Mouse (Mus musculus): ENCODE results near the gene Fh1. TPM values are rescaled to one million over a fixed set of nuclear protein-coding genes. Genes with fewer than 3 reads are reported as not detected.

Fh1 gene
- polyA plus RNA-seq, 1 experiment from 2014 or later: 142 TPM

DNA sequence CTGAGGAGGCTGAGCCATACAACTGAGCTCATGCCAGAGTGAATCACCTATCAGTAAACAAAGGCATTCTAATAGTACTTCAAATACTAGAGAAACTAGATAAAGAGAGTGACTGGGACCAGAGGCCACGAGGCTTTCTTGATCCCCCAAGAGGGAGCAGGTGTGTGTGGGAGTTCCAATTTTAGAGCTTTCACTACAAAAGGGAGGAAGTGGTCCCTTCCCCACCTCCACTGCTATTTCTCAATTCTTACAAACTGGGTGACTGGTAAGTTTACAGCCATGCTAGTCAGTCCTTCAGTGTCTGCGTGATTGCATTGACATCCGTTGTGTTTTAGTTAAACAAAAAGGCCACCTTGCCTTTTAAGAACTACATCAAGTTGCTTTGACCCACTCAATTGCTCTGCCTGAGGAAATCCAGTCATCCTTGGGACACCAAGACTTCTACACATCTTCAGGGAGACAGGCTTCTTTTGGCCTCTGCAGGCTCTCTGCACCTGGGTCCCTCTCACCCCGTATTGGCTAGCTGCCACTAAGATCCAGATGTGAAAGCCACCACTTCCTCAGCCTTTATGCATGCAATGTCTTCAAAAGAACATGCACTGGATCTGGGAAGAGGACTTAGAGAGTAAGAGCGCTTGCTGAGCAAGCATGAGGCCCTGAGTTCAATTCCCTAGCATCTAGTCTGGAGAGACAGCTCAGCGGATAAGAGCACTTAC, 15.2 kb upstream of the Fh1 start:
- no peak for ATAC-seq (ENCODE audit: insufficient read depth, low FRiP score, low read depth)
- Histone ChIP-seq H3K9me3 (no peaks in the 10 kb centered on the region), H3K27me3 (replicated peaks) (no peaks in the 10 kb centered on the region), H3K27ac (no peak overlapping the region), H3K4me2 (no peak overlapping the region), H3K4me3 (replicated peaks) (no peak overlapping the region), H3K36me3 (no peaks in the 10 kb centered on the region), H3K9ac (no peak overlapping the region), H3K4me1 (no peaks in the 10 kb centered on the region)
- WGBS: 63% methylated on average over 6 of the region's 6 CpGs

DNA sequence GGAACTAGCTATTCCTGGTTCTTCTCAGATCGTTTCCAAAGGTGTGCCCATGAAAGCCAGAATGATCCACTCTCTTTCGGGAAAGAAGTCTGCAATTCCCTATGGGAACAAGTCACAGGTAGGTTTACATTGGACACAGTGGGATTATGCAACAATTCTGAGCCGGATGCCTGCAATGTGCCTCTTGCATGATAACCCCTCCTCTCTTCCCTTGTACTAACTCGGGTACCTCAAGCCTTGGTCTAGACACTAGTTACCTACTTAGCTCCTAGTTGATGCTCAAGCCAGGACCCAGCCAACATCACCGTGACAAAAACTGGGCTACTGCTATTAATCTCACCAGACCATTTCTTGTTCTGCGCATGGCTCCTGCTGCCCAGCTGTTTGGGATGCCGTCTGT, 13.6 kb upstream of the Fh1 start:
- no peak for ATAC-seq (ENCODE audit: insufficient read depth, low FRiP score, low read depth)

DNA sequence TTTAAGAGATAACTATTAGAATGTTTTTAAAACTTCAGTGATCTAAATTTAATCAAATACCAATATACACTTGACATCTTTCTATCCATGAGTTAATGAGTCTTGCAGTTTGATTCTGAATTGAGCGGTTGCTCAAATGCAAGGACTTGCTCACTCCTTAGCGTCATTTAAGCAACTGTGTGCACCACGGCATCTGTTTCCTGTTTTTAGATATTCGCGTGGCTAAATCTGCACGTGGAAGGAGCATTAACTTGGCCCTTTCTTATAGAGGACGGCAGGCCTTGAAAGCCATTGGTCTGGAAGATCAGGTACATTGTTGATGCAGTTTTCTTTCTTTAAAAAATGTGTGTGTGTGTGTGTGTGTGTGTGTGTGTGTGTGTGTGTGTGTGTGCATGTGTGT, 12.2 kb upstream of the Fh1 start:
- ATAC-seq (ENCODE audit: insufficient read depth, low FRiP score, low read depth): no peak
- H3K27me3 ChIP-seq (replicated peaks): no peaks in the 10 kb centered on the region

More for the DNA sequence above, 13.6 kb upstream of the Fh1 start:
- Histone ChIP-seq H3K9me3 (no peaks in the 10 kb centered on the region), H3K27ac (no peak overlapping the region), H3K27me3 (replicated peaks) (no peaks in the 10 kb centered on the region), H3K4me1 (no peaks in the 10 kb centered on the region), H3K9ac (no peak overlapping the region), H3K4me2 (no peak overlapping the region), H3K4me3 (replicated peaks) (no peak overlapping the region), H3K36me3 (no peaks in the 10 kb centered on the region)
- 79% methylated on average over 7 of the region's 7 CpGs for WGBS

DNA sequence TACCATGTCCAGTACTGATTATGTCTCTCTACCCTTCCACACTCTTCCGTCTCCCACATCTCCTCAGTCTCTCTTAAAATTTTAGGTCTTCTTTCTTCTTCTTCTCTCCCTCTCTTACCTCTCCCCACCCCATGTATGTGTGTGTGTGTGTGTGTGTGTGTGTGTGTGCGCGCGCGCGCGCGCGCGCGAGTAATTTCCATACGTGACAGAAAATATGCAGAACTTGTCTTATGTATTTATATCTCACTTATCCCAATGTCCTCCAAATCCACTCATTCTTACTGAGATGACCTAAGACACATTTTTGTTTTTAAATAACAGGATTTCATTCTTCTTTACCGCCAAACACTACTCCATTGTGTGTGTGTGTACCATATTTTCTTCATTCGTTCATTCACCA, 7.0 kb upstream of the Fh1 start:
- H3K27ac ChIP-seq: no peak overlapping the region
- H3K27me3 ChIP-seq (replicated peaks): no peaks in the 10 kb centered on the region
- no peaks in the 10 kb centered on the region for H3K4me1 ChIP-seq
- H3K4me2 ChIP-seq: no peak overlapping the region
- no peak for ATAC-seq (ENCODE audit: insufficient read depth, low FRiP score, low read depth)
- WGBS: 97% methylated on average over 14 of the region's 14 CpGs
- H3K9ac ChIP-seq: no peak overlapping the region
- no peaks in the 10 kb centered on the region for H3K9me3 ChIP-seq
- no peaks in the 10 kb centered on the region for H3K36me3 ChIP-seq
- H3K4me3 ChIP-seq (replicated peaks): no peak overlapping the region

More for the DNA sequence above, 12.2 kb upstream of the Fh1 start:
- 68% methylated on average over 7 of the region's 7 CpGs for WGBS
- Histone ChIP-seq H3K9ac (no peak overlapping the region), H3K4me1 (no peaks in the 10 kb centered on the region), H3K9me3 (no peaks in the 10 kb centered on the region), H3K36me3 (no peaks in the 10 kb centered on the region), H3K27ac (no peak overlapping the region), H3K4me2 (no peak overlapping the region), H3K4me3 (replicated peaks) (no peak overlapping the region)

DNA sequence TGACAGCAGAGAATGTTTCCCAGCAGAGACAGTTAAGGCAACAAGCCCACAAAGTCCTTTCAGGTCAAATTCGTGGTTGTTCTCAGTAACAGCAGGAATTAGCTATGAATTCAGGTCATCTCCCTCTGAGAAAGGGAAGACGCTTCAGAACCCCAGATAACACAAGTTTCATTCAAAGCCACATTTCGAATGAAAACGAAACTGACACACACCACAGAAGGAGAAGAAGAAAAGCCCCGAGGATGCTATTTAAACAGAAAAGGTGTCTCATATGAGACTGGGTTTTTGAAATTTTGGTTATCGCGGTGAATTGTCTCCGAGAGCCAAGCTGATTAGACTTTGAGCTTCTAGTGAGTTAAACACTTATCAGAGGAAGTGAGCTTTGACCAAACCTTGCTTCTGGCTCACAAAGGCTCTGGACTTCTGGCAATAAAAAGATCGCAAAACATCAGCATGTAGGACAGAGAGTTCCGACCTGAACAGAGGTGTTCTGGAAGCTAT, 6.3 kb upstream of the Fh1 start:
- Histone ChIP-seq H3K9ac (no peak overlapping the region), H3K27ac (no peak overlapping the region), H3K4me1 (no peaks in the 10 kb centered on the region), H3K4me3 (replicated peaks) (no peak overlapping the region), H3K27me3 (replicated peaks) (no peaks in the 10 kb centered on the region), H3K36me3 (no peaks in the 10 kb centered on the region), H3K4me2 (no peak overlapping the region), H3K9me3 (no peaks in the 10 kb centered on the region)
- ATAC-seq (ENCODE audit: insufficient read depth, low FRiP score, low read depth): no peak
- 71% methylated on average over 10 of the region's 10 CpGs for WGBS

DNA sequence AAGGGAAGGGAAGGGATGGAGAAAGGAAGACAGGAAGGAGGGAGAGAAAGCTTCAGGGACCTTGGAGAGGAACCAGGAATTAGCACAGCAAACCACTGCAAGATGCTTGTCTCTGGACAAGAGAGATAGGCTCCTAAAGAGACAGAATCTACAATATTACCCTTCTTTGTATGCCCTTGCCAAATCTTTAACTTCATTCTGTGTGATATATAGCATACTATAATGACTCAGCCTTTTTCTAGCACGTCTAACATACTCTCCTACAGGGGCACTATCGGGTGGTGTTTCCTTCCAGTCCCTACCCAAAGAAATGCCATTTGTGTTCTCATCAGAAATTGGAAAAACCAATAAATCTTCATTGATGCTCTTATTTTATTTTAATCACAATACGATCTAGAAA, 5.6 kb upstream of the Fh1 start:
- no peaks in the 10 kb centered on the region for H3K9me3 ChIP-seq
- no peak for ATAC-seq (ENCODE audit: insufficient read depth, low FRiP score, low read depth)
- H3K27me3 ChIP-seq (replicated peaks): no peaks in the 10 kb centered on the region

DNA sequence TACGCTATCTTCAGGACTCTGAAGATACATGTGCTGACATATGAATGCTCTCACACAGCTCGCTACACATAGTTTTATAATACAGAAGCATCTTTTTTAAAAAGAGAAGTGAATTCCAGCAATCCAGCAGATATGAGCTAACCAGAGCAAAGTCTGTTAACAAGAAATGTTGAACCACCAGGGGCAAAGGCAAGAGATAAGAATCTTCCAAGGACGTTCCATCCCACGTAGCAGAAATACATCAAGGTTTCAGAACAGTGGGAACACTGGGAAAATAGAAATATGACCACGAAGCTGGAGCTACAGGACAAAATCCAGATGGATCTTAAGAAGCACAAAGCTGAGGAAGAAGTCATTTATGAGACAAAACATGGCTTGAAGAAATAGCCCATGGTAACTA, 4.9 kb upstream of the Fh1 start:
- 79% methylated on average over 5 of the region's 5 CpGs for WGBS

More for the DNA sequence above, 5.6 kb upstream of the Fh1 start:
- no peak overlapping the region for H3K9ac ChIP-seq
- H3K27ac ChIP-seq: no peak overlapping the region
- H3K4me3 ChIP-seq (replicated peaks): no peak overlapping the region
- 80% methylated on average over 3 of the region's 3 CpGs for WGBS
- H3K4me1 ChIP-seq: no peaks in the 10 kb centered on the region
- H3K4me2 ChIP-seq: no peak overlapping the region
- no peaks in the 10 kb centered on the region for H3K36me3 ChIP-seq

DNA sequence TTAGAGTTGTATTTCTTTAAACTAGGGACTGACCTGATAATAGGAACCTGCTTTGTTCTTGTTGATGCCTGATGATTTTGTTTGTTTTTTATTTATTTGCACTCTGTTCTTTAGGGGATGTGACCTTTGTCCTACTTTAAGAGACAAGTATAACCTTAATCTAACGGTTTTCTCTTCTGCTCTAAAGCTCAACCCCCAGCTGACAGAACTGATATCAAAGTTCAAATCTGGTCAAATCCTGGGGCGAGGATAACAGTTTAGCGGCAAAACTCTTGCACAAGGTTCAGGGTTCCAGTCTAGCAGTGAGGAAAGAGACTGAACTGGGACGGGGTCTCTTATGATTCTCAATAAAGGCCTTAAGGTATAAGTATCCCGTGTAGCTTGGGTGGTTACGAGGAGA, 3.8 kb upstream of the Fh1 start:
- H3K4me3 ChIP-seq (replicated peaks): no peak overlapping the region
- WGBS: 77% methylated on average over 6 of the region's 6 CpGs
- H3K4me1 ChIP-seq: peaks cover 5% of the 10 kb centered on the region
- no peaks in the 10 kb centered on the region for H3K9me3 ChIP-seq
- H3K36me3 ChIP-seq: no peaks in the 10 kb centered on the region
- H3K27ac ChIP-seq: no peak overlapping the region
- no peak for ATAC-seq (ENCODE audit: insufficient read depth, low FRiP score, low read depth)
- no peak overlapping the region for H3K9ac ChIP-seq
- no peaks in the 10 kb centered on the region for H3K27me3 ChIP-seq (replicated peaks)
- H3K4me2 ChIP-seq: no peak overlapping the region

More for the DNA sequence above, 4.9 kb upstream of the Fh1 start:
- H3K36me3 ChIP-seq: no peaks in the 10 kb centered on the region
- no peak overlapping the region for H3K27ac ChIP-seq
- no peak overlapping the region for H3K4me3 ChIP-seq (replicated peaks)
- H3K27me3 ChIP-seq (replicated peaks): no peaks in the 10 kb centered on the region
- ATAC-seq (ENCODE audit: insufficient read depth, low FRiP score, low read depth): no peak
- H3K9ac ChIP-seq: no peak overlapping the region
- H3K4me2 ChIP-seq: no peak overlapping the region
- no peaks in the 10 kb centered on the region for H3K9me3 ChIP-seq
- H3K4me1 ChIP-seq: no peaks in the 10 kb centered on the region

DNA sequence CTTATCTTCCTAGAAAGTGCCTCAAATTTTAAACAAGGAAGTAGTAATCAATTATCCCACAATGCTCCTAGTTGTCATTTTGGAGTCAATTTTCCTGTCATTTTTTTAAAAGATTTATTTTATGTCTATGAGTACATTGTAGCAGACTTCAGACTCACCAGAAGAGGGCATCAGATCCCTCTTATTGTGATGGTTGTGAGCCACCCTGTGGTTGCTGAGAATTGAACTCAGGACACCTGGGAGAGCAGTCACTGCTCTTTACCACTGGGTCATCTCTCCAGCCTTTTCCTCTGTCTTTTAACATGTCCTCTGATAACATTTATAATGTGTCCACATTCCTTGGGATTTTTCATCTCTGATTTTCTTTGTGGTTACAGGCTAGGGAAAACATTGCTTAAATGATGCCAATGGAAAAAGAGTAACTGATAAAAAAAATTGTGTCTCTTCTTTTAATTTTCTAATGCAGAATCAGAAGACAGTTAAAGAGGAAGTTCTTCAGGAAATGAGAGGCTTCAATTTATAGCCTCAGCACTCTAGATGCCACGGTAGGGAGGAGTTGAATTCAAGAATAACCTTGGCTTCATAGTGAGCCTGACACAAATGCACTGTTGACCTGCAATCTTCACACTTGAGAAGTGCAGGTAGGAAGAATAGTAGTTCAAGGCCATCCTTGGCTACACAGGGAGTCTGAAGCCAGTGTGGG, 706 bp upstream of the Fh1 start:
- peak overlapping the region; percentile 77 for H3K4me3 ChIP-seq (replicated peaks)
- peak overlapping the region; percentile 81 for H3K27ac ChIP-seq
- no peaks in the 10 kb centered on the region for H3K36me3 ChIP-seq
- WGBS: 63% methylated on average over 1 of the region's 1 CpGs
- no peaks in the 10 kb centered on the region for H3K27me3 ChIP-seq (replicated peaks)
- peaks cover 10% of the 10 kb centered on the region for H3K4me1 ChIP-seq
- H3K9ac ChIP-seq: no peak overlapping the region
- peak overlapping the region; percentile 73 for H3K4me2 ChIP-seq
- ATAC-seq (ENCODE audit: insufficient read depth, low FRiP score, low read depth): no peak
- H3K9me3 ChIP-seq: no peaks in the 10 kb centered on the region

DNA sequence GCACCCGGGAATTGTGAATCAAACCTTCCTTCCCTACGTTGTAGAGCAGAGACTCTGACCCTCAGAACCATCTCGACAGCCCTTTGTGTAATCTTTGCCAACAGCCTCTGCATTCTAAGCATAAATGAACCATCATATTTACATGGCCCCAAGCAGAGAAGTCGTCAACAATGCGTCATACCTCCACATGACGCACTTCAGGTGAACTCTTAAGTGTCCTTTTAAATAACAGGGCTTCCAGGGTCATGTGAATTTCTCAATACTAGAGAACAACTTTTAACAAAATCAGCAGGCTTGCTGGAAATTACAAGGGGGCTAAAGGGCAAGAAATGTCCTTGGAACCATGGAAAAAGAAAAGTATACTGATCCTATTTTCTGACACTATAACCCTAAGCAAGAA, 1.8 kb downstream of the Fh1 start:
- no peak overlapping the region; the same call in 1 of the 2 replicates for H3K4me2 ChIP-seq
- peaks cover 10% of the 10 kb centered on the region for H3K4me1 ChIP-seq
- H3K27me3 ChIP-seq (replicated peaks): no peaks in the 10 kb centered on the region
- H3K9me3 ChIP-seq: no peaks in the 10 kb centered on the region
- H3K27ac ChIP-seq: no peak overlapping the region
- WGBS: 75% methylated on average over 6 of the region's 6 CpGs
- no peak overlapping the region for H3K4me3 ChIP-seq (replicated peaks)
- H3K36me3 ChIP-seq: no peaks in the 10 kb centered on the region
- no peak overlapping the region for H3K9ac ChIP-seq
- ATAC-seq (ENCODE audit: insufficient read depth, low FRiP score, low read depth): no peak

DNA sequence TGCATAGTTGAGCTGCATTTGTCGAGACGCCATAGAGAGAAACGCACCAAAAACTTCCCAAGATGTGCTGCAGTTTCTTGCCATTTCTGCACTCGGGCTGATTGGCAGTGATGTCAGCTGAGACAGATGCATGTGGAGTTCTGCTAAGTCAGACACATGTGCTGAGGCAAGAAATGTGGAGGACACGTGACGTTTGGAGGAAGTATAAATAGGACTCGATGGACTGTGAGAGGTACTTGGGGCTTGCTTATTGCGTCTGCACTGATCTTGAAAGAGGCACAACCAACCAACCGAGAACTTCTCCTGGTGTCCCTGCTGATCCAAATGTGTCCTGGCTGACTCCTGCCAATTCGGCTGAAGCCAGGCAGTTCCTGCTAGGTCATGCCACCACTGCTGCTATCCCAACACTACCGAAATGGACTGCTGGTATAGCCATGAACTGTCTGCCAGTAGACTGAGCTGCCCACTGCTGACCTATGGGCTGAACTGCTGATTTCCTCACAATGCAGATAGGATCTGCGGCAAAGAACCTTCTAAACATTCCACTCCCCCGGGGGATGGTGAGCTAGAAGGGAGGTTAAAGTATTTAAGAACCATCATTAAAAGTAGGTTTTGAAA, 5.5 kb downstream of the Fh1 start, which contains the start of gene Kmo:
Gene Kmo, plus strand, starts transcription at position 568 of the 618 bp plus-strand sequence.
- ATAC-seq (ENCODE audit: insufficient read depth, low FRiP score, low read depth): no peak
- peaks cover 10% of the 10 kb centered on the region for H3K4me1 ChIP-seq
- H3K9ac ChIP-seq: no peak within 1 kb of the TSS
- no peaks in the 10 kb centered on the region for H3K9me3 ChIP-seq
- no peaks in the 10 kb centered on the region for H3K27me3 ChIP-seq (replicated peaks)
- no peak within 1 kb of the TSS for H3K27ac ChIP-seq
- peaks cover 28% of the 10 kb centered on the region for H3K36me3 ChIP-seq
- no peak within 1 kb of the TSS for H3K4me3 ChIP-seq (replicated peaks)
- WGBS: 90% methylated on average over 13 of the region's 13 CpGs
- no peak within 1 kb of the TSS for H3K4me2 ChIP-seq

DNA sequence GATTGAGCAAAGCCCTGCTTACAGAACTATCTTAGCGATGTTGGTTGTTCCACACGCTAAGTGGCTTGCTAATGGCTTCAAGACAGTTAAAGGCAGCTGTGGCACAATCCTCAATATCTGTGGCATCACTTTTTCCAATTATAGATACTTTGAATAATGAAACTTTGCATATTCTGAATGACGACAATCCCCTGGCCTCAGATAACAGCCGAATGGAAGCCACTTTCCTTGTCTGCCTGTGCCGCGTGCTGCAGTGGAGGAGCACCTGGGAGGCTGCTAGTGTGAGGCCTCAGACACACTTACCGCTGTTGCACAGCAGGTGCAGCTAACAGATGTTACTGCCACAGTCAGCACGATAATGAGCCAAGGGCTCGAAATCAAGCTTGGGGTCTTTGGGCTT, 10.4 kb downstream of the Fh1 start:
- Histone ChIP-seq H3K4me1 (no peaks in the 10 kb centered on the region), H3K27ac (no peak overlapping the region), H3K9me3 (no peaks in the 10 kb centered on the region), H3K9ac (no peak overlapping the region), H3K4me3 (replicated peaks) (no peak overlapping the region), H3K36me3 (peaks cover 56% of the 10 kb centered on the region), H3K27me3 (replicated peaks) (no peaks in the 10 kb centered on the region), H3K4me2 (no peak overlapping the region)
- 94% methylated on average over 9 of the region's 9 CpGs for WGBS
- ATAC-seq (ENCODE audit: insufficient read depth, low FRiP score, low read depth): no peak
